Mouse (Mus musculus) G1E-ER4 (cell line): Measurements from ENCODE around the gene Rab11fip2. TPM values are rescaled to one million over a fixed set of nuclear protein-coding genes. Genes with fewer than 3 reads are reported as not detected.

Experiments
- GATA1 ChIP-seq: IDR thresholded peaks from one replicate; pipeline ENCODE4 v1.8.0; 2012; ENCODE audit warnings: low read length, inconsistent platforms
- polyA plus RNA-seq: library from polyadenylated mRNA; stranded (reverse); fragments of >175 nt; gene quantifications from 2 replicates; pipeline ENCODE4 v1.2.3, GENCODE M21; 2012

The Rab11fip2 gene
- 0.94 and 1.1 TPM in 2 replicates for polyA plus RNA-seq

DNA sequence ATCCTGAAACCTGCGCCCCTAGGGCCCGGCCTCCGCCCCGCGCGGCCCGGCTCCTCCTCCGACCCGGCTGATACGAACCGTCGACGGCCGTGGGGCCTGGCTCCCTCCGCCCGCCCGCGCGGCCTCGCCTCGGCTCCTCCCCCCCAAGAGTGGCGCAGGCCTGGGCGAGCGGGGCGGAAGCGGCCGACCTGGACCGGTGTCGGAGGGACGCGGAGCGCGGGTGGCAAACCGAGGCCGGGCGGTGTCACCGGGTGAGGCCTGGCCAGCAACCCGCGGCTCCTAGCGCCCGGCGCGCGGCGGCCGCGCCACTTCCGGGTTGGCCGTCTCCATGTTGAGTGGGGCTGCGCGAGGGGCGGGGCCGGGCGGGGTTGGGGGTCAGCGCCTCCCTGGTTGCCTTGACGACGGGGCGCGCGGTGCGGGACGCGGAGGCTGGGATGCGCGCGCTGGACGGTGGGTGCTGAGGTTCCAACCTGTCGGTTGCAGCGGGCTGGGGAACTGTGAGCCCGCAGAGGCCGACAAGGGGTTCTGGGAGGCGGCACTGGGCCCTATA is at the start of gene Rab11fip2:
Rab11fip2 (minus strand) TSS at position 333 of the 550 bp plus-strand sequence.
- TF ChIP-seq GATA1: no peak

DNA sequence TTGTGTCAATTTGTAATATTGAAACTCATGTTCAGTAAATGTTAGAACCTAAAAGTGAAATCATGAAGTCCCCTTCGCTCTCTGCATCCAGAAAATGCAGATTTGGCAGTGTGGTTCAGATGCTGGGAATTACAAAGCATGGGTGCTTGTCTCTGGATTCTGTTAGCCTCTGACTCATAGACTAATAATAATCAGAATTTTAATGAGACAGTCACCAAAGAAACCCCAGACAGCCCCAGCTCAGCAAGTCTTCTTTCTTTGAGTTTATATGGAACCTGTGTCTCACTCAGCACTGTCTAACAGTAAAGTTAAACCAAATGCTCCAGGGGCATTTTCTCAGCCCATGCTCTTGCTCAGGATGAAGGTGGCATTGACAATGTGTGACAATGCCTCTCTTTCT is 38.1 kb upstream of the Rab11fip2 start:
- TF ChIP-seq GATA1: no peak

DNA sequence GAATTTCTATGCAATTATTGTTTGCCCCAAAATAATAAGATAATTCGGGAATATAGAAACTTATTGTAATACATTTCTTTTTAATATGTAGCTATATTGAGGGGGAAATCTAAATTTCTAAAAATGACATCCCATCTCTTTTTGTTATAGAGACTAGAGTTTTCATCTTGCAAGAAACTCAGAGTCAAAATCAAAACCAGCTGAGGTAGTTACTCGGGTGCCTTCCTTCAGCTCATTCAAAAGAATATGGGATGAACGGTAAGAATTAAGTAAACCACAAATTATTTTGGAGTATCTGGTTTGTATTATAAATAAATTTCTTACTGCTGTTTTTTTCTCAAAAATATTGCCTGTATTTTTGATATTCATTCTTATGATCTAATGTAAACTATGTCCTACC is 11.5 kb upstream of the Rab11fip2 start:
- TF ChIP-seq GATA1: no peak

DNA sequence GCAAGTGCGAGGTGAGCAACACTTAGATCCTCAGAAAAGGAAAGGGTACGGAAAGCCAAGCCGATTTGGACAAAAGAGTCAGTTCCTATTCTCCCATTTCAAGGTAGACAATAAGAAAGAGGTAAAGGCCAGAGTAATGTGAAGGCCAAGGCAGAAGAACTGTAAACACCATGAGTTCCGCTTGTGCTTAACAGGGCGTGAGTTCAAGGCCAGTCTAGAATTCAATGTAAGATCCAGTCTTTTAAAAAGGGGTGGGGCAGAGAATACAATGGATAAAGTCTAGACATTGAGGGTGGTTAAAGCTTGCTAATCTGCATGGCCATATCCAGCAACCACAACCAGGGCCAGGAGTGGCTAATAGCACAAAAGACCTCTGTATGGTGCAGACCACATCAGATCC is 6.3 kb upstream of the Rab11fip2 start:
- TF ChIP-seq GATA1: no peak

DNA sequence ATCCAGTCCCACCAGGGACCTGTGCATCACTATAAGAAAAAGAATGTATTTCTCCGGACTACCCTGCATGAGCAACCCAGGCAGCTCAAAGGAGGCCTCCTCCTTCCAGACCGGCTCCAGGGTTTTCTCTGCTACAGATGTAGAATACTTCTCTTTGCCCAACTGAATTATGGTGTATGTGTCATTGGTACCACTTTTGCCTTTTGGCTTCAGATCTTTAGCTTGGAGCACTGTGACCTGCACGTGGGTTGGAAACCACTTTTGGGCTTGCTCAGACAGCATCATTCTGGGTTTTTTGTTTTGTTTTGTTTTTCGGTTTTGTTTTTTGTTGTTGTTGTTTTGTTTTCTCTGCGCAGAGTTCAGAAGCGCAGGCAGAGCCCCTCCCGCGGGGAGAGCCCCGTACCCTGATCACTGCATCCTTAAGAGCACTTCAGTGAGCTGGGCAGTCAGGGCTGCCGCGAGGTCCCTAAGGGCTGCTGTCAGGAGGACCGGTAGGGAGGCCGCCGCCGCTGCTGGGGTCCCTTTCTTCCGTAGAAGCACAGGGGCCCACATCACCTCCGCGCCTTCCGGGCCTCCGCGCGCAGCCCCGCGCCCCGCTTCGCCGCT is 635 bp downstream of the Rab11fip2 start:
- no peak for TF ChIP-seq GATA1

DNA sequence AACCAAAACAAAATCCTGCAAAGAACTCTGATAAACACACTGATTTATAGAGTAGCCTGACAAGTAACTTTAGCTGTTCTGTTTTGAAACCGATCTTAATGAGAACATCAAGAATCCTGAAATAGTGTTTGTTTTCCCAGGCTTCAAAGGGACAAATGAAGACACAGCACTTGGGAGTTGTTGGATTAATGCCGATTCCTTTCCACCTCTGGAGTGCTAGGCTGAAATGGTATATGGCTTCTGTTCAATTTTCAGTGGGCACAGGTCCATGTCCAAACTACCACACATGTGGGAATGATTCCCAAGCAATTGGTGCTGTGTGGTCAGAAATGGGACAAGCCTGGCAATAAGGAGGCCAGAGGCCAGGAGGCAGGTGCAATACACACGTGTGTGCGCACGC is 3.7 kb downstream of the Rab11fip2 start:
- no peak for TF ChIP-seq GATA1

DNA sequence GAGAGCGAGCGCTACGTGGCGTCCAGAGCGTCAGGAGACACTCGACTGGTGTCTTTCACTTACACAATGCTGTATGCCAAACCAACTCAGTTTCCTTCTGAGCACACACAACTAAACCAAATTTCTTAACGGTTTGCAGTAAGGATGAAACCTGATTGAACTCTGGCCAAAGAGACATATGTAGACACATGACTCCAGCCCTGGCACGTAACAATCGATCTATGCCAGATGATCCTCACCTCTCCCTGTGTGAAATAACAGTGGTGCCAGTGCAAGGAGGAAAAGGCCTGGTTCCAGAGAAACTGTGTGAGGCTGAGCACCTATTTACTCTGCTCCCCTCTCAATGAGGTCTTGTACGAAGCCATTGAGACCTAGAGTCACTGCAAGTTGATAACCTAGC is 11.4 kb downstream of the Rab11fip2 start:
- no peak for TF ChIP-seq GATA1

DNA sequence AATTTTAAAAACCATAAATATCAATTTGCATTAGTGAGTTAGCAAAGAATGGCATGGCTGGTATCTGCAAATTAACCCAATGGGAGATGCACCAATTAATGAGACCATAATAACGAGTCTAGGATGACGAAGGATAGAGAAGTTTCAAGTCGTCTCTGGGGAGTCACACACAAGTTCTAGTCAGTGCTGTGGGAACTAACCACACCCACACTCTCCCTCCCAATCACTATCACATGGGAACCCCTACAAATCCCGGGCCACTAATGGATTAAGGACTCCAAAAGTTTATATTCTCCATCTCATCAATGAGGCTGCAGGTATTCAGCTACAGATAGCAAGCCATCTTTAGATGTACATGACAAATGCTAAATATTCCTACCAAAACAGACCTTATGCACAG is 14.8 kb downstream of the Rab11fip2 start:
- TF ChIP-seq GATA1: no peak

DNA sequence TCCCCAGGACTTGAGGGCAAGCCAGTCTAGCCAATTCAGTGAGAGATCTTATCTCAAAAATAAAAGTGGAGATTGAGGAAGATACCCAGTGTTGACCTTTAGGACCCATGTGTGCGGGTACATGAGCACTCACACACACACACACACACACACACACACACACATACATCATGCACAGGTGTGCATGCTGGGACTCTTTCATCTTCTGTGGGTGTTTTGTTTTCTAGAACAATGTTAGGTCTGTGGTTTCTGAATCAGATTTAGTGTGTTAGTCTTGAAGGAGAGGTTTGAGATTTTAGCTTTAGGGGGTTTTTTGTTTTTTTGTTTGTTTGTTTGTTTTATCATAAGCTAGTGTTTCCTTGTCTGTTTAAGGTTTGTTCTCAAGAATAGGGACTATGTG is 17.3 kb downstream of the Rab11fip2 start:
- no peak for TF ChIP-seq GATA1

DNA sequence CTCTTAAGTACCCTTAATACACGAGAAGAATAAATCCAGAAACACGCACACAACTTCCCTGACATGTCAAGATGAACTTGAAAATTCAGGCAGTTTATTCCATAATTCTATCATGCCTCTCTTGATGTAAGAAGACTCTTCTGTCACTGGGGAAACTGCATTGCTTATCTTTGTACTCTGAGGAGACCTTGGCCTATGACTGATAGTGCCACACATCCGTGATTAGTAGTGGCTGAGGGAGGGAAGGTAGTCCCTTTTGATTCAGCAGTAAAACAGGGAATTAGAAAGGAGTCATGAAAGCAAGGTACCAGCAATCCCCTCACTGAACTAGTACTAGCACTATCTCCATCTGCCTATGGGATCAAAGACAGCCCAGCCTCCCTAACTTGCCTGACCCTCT is 22.6 kb downstream of the Rab11fip2 start:
- TF ChIP-seq GATA1: no peak

DNA sequence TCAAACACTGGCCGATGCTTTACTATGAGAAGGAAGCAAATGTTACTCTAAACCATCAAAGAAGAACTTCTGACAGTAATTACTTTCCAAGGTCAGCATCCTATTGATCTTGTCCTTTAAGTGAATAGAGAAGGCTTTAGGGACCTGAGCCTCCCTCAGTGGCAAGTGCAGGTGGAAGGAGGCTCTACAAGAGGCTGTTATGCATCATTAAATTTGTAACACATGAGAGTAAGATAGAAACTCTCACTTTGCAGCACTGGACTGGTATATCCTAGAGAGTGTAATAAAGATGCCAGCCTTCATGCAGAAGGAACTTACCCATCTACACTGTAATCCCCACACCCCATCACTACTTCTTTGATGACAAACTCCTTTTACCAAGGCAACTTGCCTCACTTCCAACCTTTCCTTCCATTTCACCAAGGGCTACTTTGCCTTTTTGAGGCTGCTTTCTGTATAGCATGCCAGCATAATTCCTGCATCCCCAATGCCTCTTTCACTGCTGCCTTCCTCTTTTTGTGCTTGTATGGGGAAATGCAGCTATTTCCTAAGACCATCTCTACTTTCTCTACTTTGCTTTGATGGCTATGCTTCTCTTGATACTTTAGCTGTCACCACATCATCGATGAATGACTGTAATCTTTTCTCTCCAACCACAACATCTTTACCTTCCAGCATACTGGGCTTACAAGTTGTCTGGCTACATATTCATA is 25.4 kb downstream of the Rab11fip2 start:
- TF ChIP-seq GATA1: no peak

DNA sequence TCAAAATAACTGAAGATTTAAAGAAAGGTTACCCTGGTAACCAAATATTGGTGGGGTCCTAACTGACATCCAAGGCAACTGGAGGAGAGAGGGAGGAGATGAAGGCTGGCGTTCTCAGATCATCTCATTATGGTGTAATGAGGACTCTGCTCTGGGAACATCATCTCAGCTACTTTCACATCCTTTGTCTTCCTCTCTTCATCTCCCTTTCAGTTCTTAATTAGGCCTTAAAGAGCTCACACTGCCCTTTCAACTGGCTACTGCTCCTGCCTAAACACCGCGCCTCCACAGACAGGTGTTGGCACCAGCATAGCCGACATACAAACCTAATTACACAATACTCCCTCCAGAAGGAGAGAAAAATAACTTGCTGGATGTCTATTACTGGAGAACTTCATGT is 31.9 kb downstream of the Rab11fip2 start:
- TF ChIP-seq GATA1: no peak

DNA sequence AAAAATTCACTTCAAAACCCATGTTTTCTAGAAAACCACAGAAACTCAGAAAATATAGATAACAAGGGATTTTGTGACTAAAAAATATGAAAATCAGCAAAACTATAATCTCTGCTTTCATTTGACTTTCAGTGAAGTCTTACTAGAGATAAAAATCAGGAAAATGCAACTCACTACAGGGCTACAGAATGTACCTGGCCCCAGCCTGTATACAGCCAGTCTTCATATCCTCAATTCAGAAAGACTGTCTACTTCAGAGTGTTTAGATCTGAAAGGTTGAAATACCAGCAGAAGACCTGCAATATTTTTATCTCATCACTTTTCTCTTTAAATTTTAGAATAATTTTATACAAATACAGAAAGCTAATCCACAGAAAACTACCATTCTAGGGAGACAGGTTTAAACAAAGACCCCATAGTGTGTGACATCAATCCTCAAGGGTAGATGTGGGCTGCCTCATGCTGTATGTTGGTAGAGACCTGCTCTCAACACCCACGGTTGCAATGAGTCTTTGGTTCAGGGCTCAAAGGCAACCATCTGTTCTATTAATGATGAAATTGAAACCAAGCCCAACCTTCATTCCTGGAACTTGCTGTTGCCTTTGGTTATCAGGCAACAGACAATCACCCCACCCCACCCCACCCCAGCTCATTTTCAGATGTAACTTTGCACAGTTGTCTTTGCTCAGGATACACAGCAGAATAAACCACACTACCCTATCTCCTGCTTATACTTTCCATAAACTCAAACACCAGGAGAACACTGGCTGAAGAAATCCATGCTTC is 38.0 kb downstream of the Rab11fip2 start:
- no peak for TF ChIP-seq GATA1

DNA sequence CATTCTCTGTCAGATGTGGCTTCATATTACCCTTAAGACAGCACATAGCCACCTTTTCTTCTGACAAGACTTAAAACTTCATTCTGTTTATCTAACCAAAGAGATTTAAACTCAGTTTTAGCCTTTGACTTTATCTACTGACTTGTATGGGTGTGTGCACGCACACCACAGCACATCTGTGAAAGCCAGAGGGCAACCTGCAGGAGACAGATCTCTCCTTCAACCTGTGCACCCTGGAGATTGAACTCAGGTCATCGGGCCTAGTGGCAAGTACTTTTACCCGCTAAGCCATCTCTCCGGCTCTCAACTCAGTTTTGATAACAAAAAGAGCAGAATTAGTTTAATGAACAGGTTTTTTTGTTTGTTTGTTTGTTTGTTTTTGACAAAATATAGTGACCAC is 43.5 kb downstream of the Rab11fip2 start:
- no peak for TF ChIP-seq GATA1

DNA sequence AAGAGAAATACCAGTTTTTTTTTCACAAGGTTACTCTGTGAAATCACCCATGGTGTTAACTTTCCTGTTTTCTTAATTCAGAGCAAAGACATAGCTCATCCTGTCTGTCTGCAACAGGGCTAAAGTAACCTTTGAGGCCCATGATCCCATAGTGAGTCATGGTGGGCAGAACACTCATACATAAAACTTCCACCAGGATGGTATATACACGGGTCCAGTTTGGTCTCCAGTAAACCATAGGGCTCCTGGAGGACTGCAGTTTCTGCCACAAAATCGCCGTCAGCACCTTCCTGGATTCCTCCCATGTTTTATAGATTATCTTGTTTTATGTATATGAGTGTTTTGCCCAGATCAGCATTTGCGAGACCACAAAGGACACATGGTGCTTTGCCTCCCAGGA is 45.2 kb downstream of the Rab11fip2 start:
- TF ChIP-seq GATA1: no peak

DNA sequence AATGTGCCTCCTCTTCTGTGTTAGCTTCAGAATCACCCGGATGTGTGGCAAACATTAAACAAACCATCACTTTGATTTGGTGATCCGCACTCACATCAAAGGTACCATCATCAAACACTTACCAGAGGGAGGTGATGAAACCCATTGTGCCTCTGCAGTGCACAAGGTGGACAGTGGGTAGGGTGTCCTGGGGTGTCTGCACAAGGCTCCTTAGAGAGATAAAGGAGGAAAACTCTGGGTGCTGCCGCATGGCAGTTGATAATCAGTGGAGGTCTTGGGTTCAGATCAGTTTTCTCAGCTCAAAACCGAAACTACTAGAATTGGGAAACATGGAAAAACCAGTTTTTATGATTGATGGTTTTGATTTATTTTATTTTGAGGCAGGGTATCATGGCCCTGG is 54.1 kb downstream of the Rab11fip2 start:
- no peak for TF ChIP-seq GATA1
